Mouse (Mus musculus) CD4-positive, CD25-positive, alpha-beta regulatory T cell, adult 2 months (primary cell): ENCODE data around the gene Cdk20.
A peak's percentile ranks its signal among the peaks of the same experiment; 100 is the strongest.

Source experiments
- DNase-seq: peaks from one replicate; pipeline ENCODE4 v3.0.0-alpha.2; 2012; ENCODE audit warnings: low read depth, low spot score

Cdk20 gene

GRCm38 (mm10) chr13:64432017-64432995, at the start of gene Cdk20:
Gene Cdk20, plus strand, starts transcription at chr13:64432314.
- DNase-seq: peak; percentile 93

GRCm38 (mm10) chr13:64384937-64385336, 47.2 kb upstream of the Cdk20 start:
- no peak for DNase-seq

- DNase-seq: no peak
Observed at GRCm38 (mm10) chr13:64386048-64386447, 46.1 kb upstream of the Cdk20 start.

GRCm38 (mm10) chr13:64388415-64388814, 43.7 kb upstream of the Cdk20 start:
- DNase-seq: no peak

GRCm38 (mm10) chr13:64396979-64397378, 35.1 kb upstream of the Cdk20 start:
- no peak for DNase-seq

GRCm38 (mm10) chr13:64398065-64398464, 34.0 kb upstream of the Cdk20 start:
- DNase-seq: no peak

GRCm38 (mm10) chr13:64399906-64400305, 32.2 kb upstream of the Cdk20 start:
- no peak for DNase-seq

GRCm38 (mm10) chr13:64400801-64401361, 31.2 kb upstream of the Cdk20 start:
- no peak for DNase-seq

GRCm38 (mm10) chr13:64402006-64402405, 30.1 kb upstream of the Cdk20 start:
- DNase-seq: no peak

- DNase-seq: no peak
Observed at GRCm38 (mm10) chr13:64402504-64402949, 29.6 kb upstream of the Cdk20 start.

GRCm38 (mm10) chr13:64402951-64403460, 29.1 kb upstream of the Cdk20 start:
- DNase-seq: no peak

GRCm38 (mm10) chr13:64403519-64403918, 28.6 kb upstream of the Cdk20 start:
- no peak for DNase-seq

- no peak for DNase-seq
Observed at GRCm38 (mm10) chr13:64405550-64405949, 26.6 kb upstream of the Cdk20 start.

- DNase-seq: peak; percentile 11
Observed at GRCm38 (mm10) chr13:64407992-64408391, 24.1 kb upstream of the Cdk20 start.

GRCm38 (mm10) chr13:64410604-64411003, 21.5 kb upstream of the Cdk20 start:
- DNase-seq: peak; percentile 32

- DNase-seq: no peak
Observed at GRCm38 (mm10) chr13:64411282-64411681, 20.8 kb upstream of the Cdk20 start.

GRCm38 (mm10) chr13:64412752-64413257, 19.3 kb upstream of the Cdk20 start:
- DNase-seq: no peak

- no peak for DNase-seq
Observed at GRCm38 (mm10) chr13:64415659-64416058, 16.5 kb upstream of the Cdk20 start.

- DNase-seq: no peak
Observed at GRCm38 (mm10) chr13:64416955-64417601, 15.0 kb upstream of the Cdk20 start.

- DNase-seq: no peak
Observed at GRCm38 (mm10) chr13:64420847-64421246, 11.3 kb upstream of the Cdk20 start.

GRCm38 (mm10) chr13:64421386-64421785, 10.7 kb upstream of the Cdk20 start:
- no peak for DNase-seq
